Mouse (Mus musculus) ES-E14 (cell line): ENCODE data around the gene Cenpa. TPM values are rescaled to one million over a fixed set of nuclear protein-coding genes. Genes with fewer than 3 reads are reported as not detected.

ENCODE experiments used
- DNase-seq: peaks from one replicate; pipeline ENCODE4 v3.0.0-alpha.2; 2013; ENCODE audit warnings: low read depth, low spot score
- H3K27ac ChIP-seq: 2 replicates; pipeline ENCODE4 v1.5.1; 2012; ENCODE audit warnings: low read depth, mild to moderate bottlenecking, low read length, moderate library complexity, mixed read lengths; ENCODE audit not compliant: poor library complexity, insufficient read depth, severe bottlenecking
- H3K36me3 ChIP-seq: 2 replicates; pipeline ENCODE4 v1.6.1; 2012; ENCODE audit warnings: mild to moderate bottlenecking, low read length, moderate library complexity, mixed read lengths; ENCODE audit not compliant: control insufficient read depth, poor library complexity, insufficient read depth, severe bottlenecking
- H3K4me1 ChIP-seq, 2 experiments: fragments of 150-350 bp in 1 of 2; sonication (generic) in 1 of 2; 2 replicates each; pipeline ENCODE4 v1.6.1; 2012; ENCODE audit warnings: low read length in 2 of 2, mild to moderate bottlenecking in 1 of 2, mixed read lengths in 1 of 2; ENCODE audit not compliant: control insufficient read depth in 2 of 2, insufficient read depth in 2 of 2, poor library complexity in 1 of 2
- H3K4me3 ChIP-seq, 2 experiments: fragments of 150-350 bp in 1 of 2; sonication (generic) in 1 of 2; 2 replicates each; pipeline ENCODE4 v1.5.1; 2012; ENCODE audit warnings: low read length in 2 of 2, low read depth in 1 of 2, mild to moderate bottlenecking in 1 of 2, mixed read lengths in 1 of 2; ENCODE audit not compliant: insufficient read depth in 1 of 2, poor library complexity in 1 of 2, severe bottlenecking in 1 of 2
- H3K9ac ChIP-seq: 2 replicates; pipeline ENCODE4 v1.6.1; 2012; ENCODE audit warnings: low read depth, mild to moderate bottlenecking, low read length, mixed read lengths; ENCODE audit not compliant: poor library complexity, insufficient read depth, severe bottlenecking
- H3K9me3 ChIP-seq: fragments of 150-350 bp; sonication (generic); 2 replicates; pipeline ENCODE4 v1.6.1; 2012; ENCODE audit warnings: low read depth, mild to moderate bottlenecking, low read length; ENCODE audit not compliant: control insufficient read depth, insufficient read depth
- CHD2 ChIP-seq: IDR thresholded peaks from 2 replicates; pipeline ENCODE4 v1.6.1; 2014; ENCODE audit warnings: mild to moderate bottlenecking, low read depth, low read length, inconsistent platforms
- HCFC1 ChIP-seq: IDR thresholded peaks from 2 replicates; pipeline ENCODE4 v1.6.1; 2012; ENCODE audit warnings: low read length, inconsistent platforms, borderline replicate concordance; ENCODE audit not compliant: insufficient read depth
- MAFK ChIP-seq: IDR thresholded peaks from 2 replicates; pipeline ENCODE4 v1.6.1; 2014; ENCODE audit warnings: mild to moderate bottlenecking, low read depth, low read length, inconsistent platforms; ENCODE audit not compliant: insufficient read depth
- ZC3H11A ChIP-seq: IDR thresholded peaks from 2 replicates; pipeline ENCODE4 v1.6.1; 2012; ENCODE audit warnings: low read depth, mild to moderate bottlenecking, inconsistent platforms, low read length, borderline replicate concordance
- ZNF384 ChIP-seq: IDR thresholded peaks from 2 replicates; pipeline ENCODE4 v1.6.1; 2012; ENCODE audit warnings: low read depth, low read length, inconsistent platforms
- in situ Hi-C, 2 experiments: fragments of 600-800 bp; cut with MboI; formaldehyde crosslinking; loops; one replicate each; pipeline ENCODE4 v1.15.1; 2025; ENCODE audit warnings: low sequenced_read_pairs in 2 of 2, inconsistent platforms in 1 of 2; ENCODE audit not compliant: unreplicated experiment in 2 of 2
- total RNA-seq: library from RNA; depleted of rRNA; stranded (reverse); fragments of 300-350 nt; gene quantifications from 2 replicates; pipeline ENCODE4 v1.2.3, GENCODE M21; 2012

Gene Cenpa
- total RNA-seq, 1 experiment, result 102 TPM

- no peaks in the 10 kb centered on the region for H3K9me3 ChIP-seq
- no peak for TF ChIP-seq CHD2
- TF ChIP-seq HCFC1, result no peak
- no peak for TF ChIP-seq ZC3H11A
- no peak for TF ChIP-seq ZNF384
- TF ChIP-seq MAFK, result no peak
- DNase-seq, result no peak
Observed at GRCm38 (mm10) chr5:30636994-30637393, 29.6 kb upstream of the Cenpa start.

GRCm38 (mm10) chr5:30638041-30638440 is 28.5 kb upstream of the Cenpa start:
- in situ Hi-C loops, result loop anchor here in 1 of 2 experiments (5.0 kb wide), 2 partner anchors 121 to 216 kb away; no protein-coding TSS in a partner anchor
- TF ChIP-seq MAFK (no peak), CHD2 (no peak), HCFC1 (no peak), ZC3H11A (peak; percentile 91; the same call in 1 of the 2 replicates), ZNF384 (no peak)
- Histone ChIP-seq H3K9me3 (no peaks in the 10 kb centered on the region), H3K36me3 (no peaks in the 10 kb centered on the region), H3K4me3 (no peak overlapping the region), H3K9ac (no peak overlapping the region), H3K4me1 (no peaks in the 10 kb centered on the region), H3K27ac (no peak overlapping the region)
- DNase-seq, result no peak

More at GRCm38 (mm10) chr5:30636994-30637393, 29.6 kb upstream of the Cenpa start:
- H3K36me3 ChIP-seq, result no peaks in the 10 kb centered on the region
- H3K4me3 ChIP-seq, result no peak overlapping the region
- H3K27ac ChIP-seq, result no peak overlapping the region
- in situ Hi-C loops, result loop anchor here in 1 of 2 experiments (5.0 kb wide), 2 partner anchors 120 to 215 kb away; no protein-coding TSS in a partner anchor
- H3K4me1 ChIP-seq, result no peaks in the 10 kb centered on the region
- H3K9ac ChIP-seq, result no peak overlapping the region

- no peak overlapping the region for H3K4me3 ChIP-seq
- no peak overlapping the region for H3K9ac ChIP-seq
- no peaks in the 10 kb centered on the region for H3K9me3 ChIP-seq
- H3K27ac ChIP-seq, result no peak overlapping the region
- TF ChIP-seq HCFC1 (no peak), ZC3H11A (no peak), ZNF384 (no peak), MAFK (no peak), CHD2 (no peak)
- H3K36me3 ChIP-seq, result no peaks in the 10 kb centered on the region
- peaks cover 0 to 3% of the 10 kb centered on the region in 2 experiments; a peak in 1 of 4 replicates for H3K4me1 ChIP-seq
- DNase-seq, result no peak
- in situ Hi-C loops, result loop anchor here in 1 of 2 experiments (10.0 kb wide), 1 partner anchor 129 kb away; no protein-coding TSS in a partner anchor
Observed at GRCm38 (mm10) chr5:30643477-30644179, 22.9 kb upstream of the Cenpa start.

GRCm38 (mm10) chr5:30646036-30646435 is 20.5 kb upstream of the Cenpa start:
- Histone ChIP-seq H3K9me3 (no peaks in the 10 kb centered on the region), H3K36me3 (no peaks in the 10 kb centered on the region), H3K4me1 (peaks cover 0 to 18% of the 10 kb centered on the region in 2 experiments; a peak in 1 of 4 replicates), H3K4me3 (no peak overlapping the region), H3K9ac (no peak overlapping the region), H3K27ac (no peak overlapping the region)
- DNase-seq, result no peak
- TF ChIP-seq ZC3H11A (no peak), MAFK (no peak), HCFC1 (no peak), CHD2 (no peak), ZNF384 (no peak)
- in situ Hi-C loops, result loop anchor here in 1 of 2 experiments (10.0 kb wide), 1 partner anchor 131 kb away; no protein-coding TSS in a partner anchor
